Mouse (Mus musculus) neural tube, embryonic 13.5 days (tissue): ENCODE data around the gene Net1. TPM values are rescaled to one million over a fixed set of nuclear protein-coding genes. Genes with fewer than 3 reads are reported as not detected.
A peak's percentile ranks its signal among the peaks of the same experiment; 100 is the strongest.
"Not testable (repeated sequence)": the region's sequence is repeated elsewhere in the genome, so short reads cannot be mapped to it uniquely, and the experiment has no call there.

Experiments used
- ATAC-seq: fragments of 200-750 bp; cut with Nextera tagmentation; 2 replicates; pipeline ENCODE4 v1.8.0; 2017; ENCODE audit warnings: low read depth, mild to moderate bottlenecking, moderate TSS enrichment, moderate library complexity
- H3K27ac ChIP-seq: fragments of 300-500 bp; sonication (generic); replicated peaks from 2 replicates; pipeline ENCODE4 v1.5.1; 2015; ENCODE audit warnings: moderate library complexity, mild to moderate bottlenecking, inconsistent platforms
- H3K27me3 ChIP-seq: fragments of 300-500 bp; sonication (generic); 2 replicates; pipeline ENCODE4 v1.6.1; 2015; ENCODE audit warnings: mild to moderate bottlenecking, inconsistent platforms
- H3K36me3 ChIP-seq: fragments of 300-500 bp; sonication (generic); 2 replicates; pipeline ENCODE4 v1.6.1; 2015; ENCODE audit warnings: mild to moderate bottlenecking, inconsistent platforms
- H3K4me1 ChIP-seq: fragments of 300-500 bp; sonication (generic); replicated peaks from 2 replicates; pipeline ENCODE4 v1.6.1; 2015; ENCODE audit warnings: inconsistent platforms
- H3K4me2 ChIP-seq: fragments of 300-500 bp; sonication (generic); 2 replicates; pipeline ENCODE4 v1.6.1; 2015; ENCODE audit warnings: inconsistent platforms, mild to moderate bottlenecking, moderate library complexity
- H3K4me3 ChIP-seq: fragments of 300-500 bp; sonication (generic); 2 replicates; pipeline ENCODE4 v1.5.1; 2015; ENCODE audit warnings: mild to moderate bottlenecking, inconsistent platforms
- H3K9ac ChIP-seq: fragments of 300-500 bp; sonication (generic); 2 replicates; pipeline ENCODE4 v1.6.1; 2015; ENCODE audit warnings: moderate library complexity, mild to moderate bottlenecking, inconsistent platforms
- H3K9me3 ChIP-seq: fragments of 300-500 bp; sonication (generic); 2 replicates; pipeline ENCODE4 v1.6.1; 2016; ENCODE audit warnings: inconsistent platforms
- WGBS: fragments of 180-500 bp; shearing (Covaris S2); methylation state at CpG from one replicate; pipeline ENCODE4 v1.1.7; 2015; 5-methylcytosine and 5-hydroxymethylcytosine counted together
- polyA plus RNA-seq: library from polyadenylated mRNA; unstranded; fragments of >200 nt; fragmentation: Nextera tagmentation; extraction: Ambion mirVana; gene quantifications from 2 replicates; pipeline ENCODE4 v1.2.1, GENCODE M21; 2015

Gene Net1
- polyA plus RNA-seq, 1 experiment from 2014 or later, result 18.0 TPM

- 84% methylated on average over 6 of the region's 6 CpGs for WGBS
- no peaks in the 10 kb centered on the region for H3K27me3 ChIP-seq
- H3K4me2 ChIP-seq, result no peak overlapping the region
- no peak overlapping the region for H3K4me3 ChIP-seq
- H3K9ac ChIP-seq, result no peak overlapping the region
- no peaks in the 10 kb centered on the region for H3K9me3 ChIP-seq
- no peak overlapping the region for H3K27ac ChIP-seq
- no peaks in the 10 kb centered on the region for H3K4me1 ChIP-seq
- no peak for ATAC-seq
- H3K36me3 ChIP-seq, result no peaks in the 10 kb centered on the region
These were observed 10.8 kb downstream of the Net1 start for GRCm38 (mm10) chr13:3907151-3907696.

DNA sequence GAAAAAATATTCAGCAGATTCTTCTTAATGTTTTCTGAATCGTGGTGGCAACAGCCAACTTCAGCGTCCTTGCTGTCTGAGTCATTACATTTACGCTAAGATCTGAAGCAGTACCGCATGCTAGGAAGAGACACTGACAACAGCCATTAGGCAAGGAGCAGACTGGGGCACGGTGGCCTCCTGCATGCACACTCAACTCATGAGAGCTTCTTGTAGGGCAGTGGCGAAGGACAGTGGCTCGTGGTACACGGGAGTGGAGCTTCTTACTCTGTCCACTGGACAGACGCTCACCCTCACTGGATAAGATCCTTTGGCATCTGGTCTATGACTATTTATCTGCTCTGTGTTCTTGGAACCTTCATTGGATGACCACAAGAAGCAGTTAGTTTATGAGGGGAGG is 18.7 kb downstream of the Net1 start:
- H3K4me2 ChIP-seq, result no peak overlapping the region
- no peak for ATAC-seq
- H3K9ac ChIP-seq, result no peak overlapping the region
- WGBS, result 95% methylated on average over 9 of the region's 9 CpGs
- H3K4me3 ChIP-seq, result no peak overlapping the region
- no peaks in the 10 kb centered on the region for H3K27me3 ChIP-seq
- H3K27ac ChIP-seq, result no peak overlapping the region
- H3K9me3 ChIP-seq, result no peaks in the 10 kb centered on the region
- H3K36me3 ChIP-seq, result no peaks in the 10 kb centered on the region
- no peaks in the 10 kb centered on the region for H3K4me1 ChIP-seq

DNA sequence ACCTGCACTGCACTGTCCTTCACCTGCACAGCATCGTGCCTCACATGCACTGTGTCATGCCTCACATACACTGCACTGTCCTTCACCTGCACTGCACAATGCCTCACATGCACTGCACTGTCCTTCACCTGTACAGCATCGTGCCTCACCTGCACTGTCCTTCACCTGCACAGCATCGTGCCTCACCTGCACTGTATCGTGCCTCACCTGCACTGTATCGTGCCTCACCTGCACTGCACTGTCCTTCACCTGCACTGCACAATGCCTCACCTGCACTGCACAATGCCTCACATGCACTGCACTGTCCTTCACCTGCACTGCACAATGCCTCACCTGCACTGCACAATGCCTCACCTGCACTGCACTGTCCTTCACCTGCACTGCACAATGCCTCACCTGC is 19.8 kb downstream of the Net1 start:
- H3K9ac ChIP-seq, H3K27me3 ChIP-seq, H3K4me3 ChIP-seq, H3K27ac ChIP-seq, H3K4me2 ChIP-seq, ATAC-seq, H3K4me1 ChIP-seq, H3K9me3 ChIP-seq, H3K36me3 ChIP-seq: not testable (repeated sequence)
- WGBS, result 95% methylated on average over 5 of the region's 5 CpGs

- H3K27me3 ChIP-seq, result no peaks in the 10 kb centered on the region
- ATAC-seq, result no peak
- no peak overlapping the region for H3K4me3 ChIP-seq
- 41% methylated on average over 5 of the region's 5 CpGs for WGBS
- H3K4me1 ChIP-seq, result 0 out of 2 replicates have a peak, but pooled peaks cover 5% of the 10 kb centered on the region
- H3K9ac ChIP-seq, result no peak overlapping the region
- no peak overlapping the region for H3K27ac ChIP-seq
- no peaks in the 10 kb centered on the region for H3K9me3 ChIP-seq
- H3K36me3 ChIP-seq, result no peaks in the 10 kb centered on the region
- H3K4me2 ChIP-seq, result no peak overlapping the region
These were observed 21.1 kb downstream of the Net1 start for GRCm38 (mm10) chr13:3896913-3897312.

GRCm38 (mm10) chr13:3896032-3896431 is 22.0 kb downstream of the Net1 start:
- ATAC-seq, result no peak
- 0 out of 2 replicates have a peak, but pooled peaks cover 5% of the 10 kb centered on the region for H3K4me1 ChIP-seq
- WGBS, result 90% methylated on average over 6 of the region's 6 CpGs

GRCm38 (mm10) chr13:3895397-3895980 is 22.5 kb downstream of the Net1 start:
- WGBS, result 87% methylated on average over 8 of the region's 8 CpGs
- H3K4me2 ChIP-seq, result no peak overlapping the region
- H3K36me3 ChIP-seq, result no peaks in the 10 kb centered on the region
- ATAC-seq, result no peak
- no peak overlapping the region for H3K9ac ChIP-seq
- no peak overlapping the region for H3K4me3 ChIP-seq
- H3K27me3 ChIP-seq, result no peaks in the 10 kb centered on the region
- no peak overlapping the region for H3K27ac ChIP-seq
- H3K4me1 ChIP-seq, result 0 out of 2 replicates have a peak, but pooled peaks cover 5% of the 10 kb centered on the region
- H3K9me3 ChIP-seq, result no peaks in the 10 kb centered on the region

More at GRCm38 (mm10) chr13:3896032-3896431, 22.0 kb downstream of the Net1 start:
- no peaks in the 10 kb centered on the region for H3K27me3 ChIP-seq
- H3K9me3 ChIP-seq, result no peaks in the 10 kb centered on the region
- no peaks in the 10 kb centered on the region for H3K36me3 ChIP-seq
- H3K27ac ChIP-seq, result no peak overlapping the region
- H3K9ac ChIP-seq, result no peak overlapping the region
- no peak overlapping the region for H3K4me2 ChIP-seq
- no peak overlapping the region for H3K4me3 ChIP-seq

DNA sequence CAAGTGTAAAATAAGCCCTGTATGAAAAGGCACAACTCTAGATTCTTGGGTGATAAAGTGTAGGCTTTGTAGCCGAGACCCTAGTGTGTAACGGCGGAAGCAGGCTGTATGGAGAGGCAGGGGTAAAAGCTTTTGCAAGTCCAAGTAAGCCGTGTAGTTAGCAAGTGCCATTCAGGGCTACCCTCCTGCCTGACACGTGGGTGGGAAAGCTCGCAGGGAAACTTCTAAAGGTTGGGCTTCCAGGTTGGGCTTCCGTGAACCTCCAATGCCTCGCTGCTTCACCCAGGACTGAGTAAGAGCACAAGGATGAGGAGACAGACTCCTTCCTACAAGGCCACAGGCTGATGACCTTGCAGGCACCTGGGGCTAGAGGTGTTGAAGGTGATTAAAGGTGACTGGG is 23.5 kb downstream of the Net1 start:
- Histone ChIP-seq H3K4me1 (0 out of 2 replicates have a peak, but pooled peaks cover 5% of the 10 kb centered on the region), H3K9ac (no peak overlapping the region), H3K27me3 (no peaks in the 10 kb centered on the region), H3K4me3 (no peak overlapping the region), H3K27ac (no peak overlapping the region), H3K36me3 (no peaks in the 10 kb centered on the region), H3K4me2 (no peak overlapping the region), H3K9me3 (no peaks in the 10 kb centered on the region)
- WGBS, result 77% methylated on average over 8 of the region's 8 CpGs
- ATAC-seq, result no peak

DNA sequence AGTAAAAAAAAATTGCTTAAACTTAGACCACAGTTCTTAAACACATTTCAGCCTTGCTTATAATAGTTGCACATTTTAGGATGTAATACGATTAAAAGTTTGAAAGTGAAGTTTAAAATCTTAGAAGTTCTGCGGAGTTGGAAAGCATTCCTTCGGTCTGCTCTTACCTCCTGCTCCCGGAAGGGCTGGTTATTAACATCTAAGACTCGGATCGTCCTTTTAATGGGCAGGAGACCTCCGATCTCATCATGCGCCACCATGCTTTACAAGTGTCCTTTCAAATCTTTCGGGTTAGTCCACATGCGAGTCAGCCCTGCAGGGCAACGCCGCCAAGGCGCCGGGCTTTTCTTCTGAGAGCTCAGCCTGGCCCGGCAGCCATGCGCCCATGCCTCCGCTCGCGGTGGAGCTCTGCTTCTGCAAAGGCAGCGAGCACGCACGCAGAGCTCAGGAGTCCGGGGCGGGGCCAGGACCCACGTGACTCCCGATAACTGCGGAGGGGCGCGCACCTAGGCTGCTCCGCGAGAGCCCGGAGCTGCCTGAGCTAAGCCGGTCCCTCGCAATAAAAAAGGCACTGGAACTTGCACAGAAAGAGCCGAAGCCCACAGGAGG is 24.8 kb downstream of the Net1 start:
- H3K27me3 ChIP-seq, result no peaks in the 10 kb centered on the region
- 0 out of 2 replicates have a peak, but pooled peaks cover 5% of the 10 kb centered on the region for H3K4me1 ChIP-seq
- ATAC-seq, result peak; percentile 99
- peak overlapping the region; percentile 49 for H3K4me3 ChIP-seq
- peaks cover 4% of the 10 kb centered on the region; the same call in 1 of the 2 replicates for H3K36me3 ChIP-seq
- peak overlapping the region; percentile 69 for H3K4me2 ChIP-seq
- under 1% methylated on average over 35 of the region's 35 CpGs for WGBS
- no peaks in the 10 kb centered on the region for H3K9me3 ChIP-seq
- H3K9ac ChIP-seq, result peak overlapping the region; percentile 70
- no peak overlapping the region for H3K27ac ChIP-seq

DNA sequence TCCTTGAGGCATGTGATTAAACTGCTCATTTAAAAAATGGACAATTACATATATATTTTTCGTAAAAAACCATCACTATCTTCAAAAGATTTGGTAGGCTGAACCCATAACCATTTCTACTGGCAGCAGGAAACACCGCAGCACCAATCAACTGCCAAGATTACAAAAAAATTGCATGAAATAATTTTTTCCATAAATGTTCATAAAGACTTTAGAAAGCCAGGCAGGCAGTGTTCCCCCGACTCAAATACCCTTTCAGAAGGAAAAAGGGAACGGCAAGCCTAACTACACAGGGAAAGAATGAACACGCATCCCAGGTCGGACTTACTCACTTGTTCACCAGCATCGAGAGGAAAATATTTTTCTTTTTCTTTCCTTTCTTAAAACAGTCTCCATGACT is 25.4 kb downstream of the Net1 start:
- Histone ChIP-seq H3K4me2 (peak overlapping the region; percentile 69), H3K4me3 (peak overlapping the region; percentile 49), H3K9me3 (no peaks in the 10 kb centered on the region), H3K27me3 (no peaks in the 10 kb centered on the region), H3K27ac (no peak overlapping the region), H3K36me3 (peaks cover 10% of the 10 kb centered on the region; the same call in 1 of the 2 replicates), H3K9ac (peak overlapping the region; percentile 70; the same call in 1 of the 2 replicates), H3K4me1 (0 out of 2 replicates have a peak, but pooled peaks cover 5% of the 10 kb centered on the region)
- no peak for ATAC-seq
- WGBS, result 25% methylated on average over 7 of the region's 7 CpGs

GRCm38 (mm10) chr13:3891479-3892087 is 26.4 kb downstream of the Net1 start:
- H3K27me3 ChIP-seq, result no peaks in the 10 kb centered on the region
- no peak overlapping the region for H3K9ac ChIP-seq
- H3K27ac ChIP-seq, result no peak overlapping the region
- H3K4me3 ChIP-seq, result peak overlapping the region; percentile 49
- H3K4me1 ChIP-seq, result 0 out of 2 replicates have a peak, but pooled peaks cover 5% of the 10 kb centered on the region
- ATAC-seq, result no peak
- H3K36me3 ChIP-seq, result peaks cover 21% of the 10 kb centered on the region
- WGBS, result 41% methylated on average over 8 of the region's 8 CpGs
- no peaks in the 10 kb centered on the region for H3K9me3 ChIP-seq
- peak overlapping the region; percentile 69 for H3K4me2 ChIP-seq

DNA sequence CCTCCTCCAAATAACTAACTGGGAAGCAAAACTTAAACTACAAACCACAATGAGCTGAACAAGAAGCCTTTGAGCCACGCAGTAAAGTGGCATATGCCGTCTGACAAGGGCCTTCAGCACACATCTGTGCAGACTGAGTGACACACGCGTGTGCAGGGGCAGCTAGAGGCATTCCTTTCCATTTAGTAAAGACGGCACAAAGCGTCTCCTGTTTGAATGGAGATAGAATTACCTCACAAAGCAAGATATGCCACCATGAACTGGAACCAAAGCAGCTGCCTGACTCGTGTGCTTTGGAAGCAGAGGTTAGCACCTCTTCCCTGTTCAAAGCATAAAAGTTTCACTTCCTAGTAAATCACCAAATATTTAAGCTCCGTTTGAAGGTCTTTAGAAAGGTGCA is 28.0 kb downstream of the Net1 start:
- Histone ChIP-seq H3K4me3 (no peak overlapping the region), H3K27me3 (no peaks in the 10 kb centered on the region), H3K9ac (no peak overlapping the region), H3K27ac (no peak overlapping the region), H3K4me1 (0 out of 2 replicates have a peak, but pooled peaks cover 5% of the 10 kb centered on the region), H3K36me3 (peaks cover 34% of the 10 kb centered on the region), H3K4me2 (no peak overlapping the region), H3K9me3 (no peaks in the 10 kb centered on the region)
- ATAC-seq, result no peak
- WGBS, result 23% methylated on average over 8 of the region's 8 CpGs

DNA sequence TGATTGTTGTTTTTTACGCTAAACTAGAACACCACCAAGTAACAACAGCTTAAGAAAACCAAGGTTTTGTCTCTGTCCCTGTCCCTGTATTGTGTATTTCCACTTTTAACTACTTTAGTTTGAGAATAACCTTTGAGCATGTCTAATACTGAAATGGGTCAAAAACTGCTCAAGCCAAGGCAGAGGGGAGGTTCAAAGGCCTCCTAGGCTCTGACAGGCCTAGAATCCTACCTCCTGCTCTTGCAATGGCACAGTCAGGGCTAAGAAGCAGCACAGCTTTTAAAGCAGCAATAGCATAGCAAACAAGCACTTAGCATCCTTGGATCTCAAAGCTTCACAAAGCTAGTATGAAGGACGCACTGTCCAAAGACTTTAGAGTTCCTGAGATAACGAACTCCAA is 28.9 kb downstream of the Net1 start:
- Histone ChIP-seq H3K9me3 (no peaks in the 10 kb centered on the region), H3K9ac (no peak overlapping the region), H3K27ac (no peak overlapping the region), H3K4me2 (no peak overlapping the region), H3K4me1 (0 out of 2 replicates have a peak, but pooled peaks cover 5% of the 10 kb centered on the region), H3K36me3 (peaks cover 42% of the 10 kb centered on the region), H3K27me3 (no peaks in the 10 kb centered on the region), H3K4me3 (no peak overlapping the region)
- 94% methylated on average over 3 of the region's 3 CpGs for WGBS
- ATAC-seq, result no peak
